Mouse (Mus musculus): ENCODE measurements around the gene Tshr. TPM values are rescaled to one million over a fixed set of nuclear protein-coding genes. Genes with fewer than 3 reads are reported as not detected.
"Not testable (repeated sequence)": the region's sequence is repeated elsewhere in the genome, so short reads cannot be mapped to it uniquely, and the experiment has no call there.

The Tshr gene
- 1 to 10 TPM in 1 of 2 experiments, under 1 TPM in 1; 0.36 to 2.1 TPM for total RNA-seq (2021)
- long read RNA-seq, experiment 1, partial matches to known transcripts: 0 of 1 reads
- long read RNA-seq, experiment 1, other reads (novel, unspliced or antisense): 1 of 1 reads
- long read RNA-seq, experiment 2, full-length matches to known transcripts: 1 of 2 reads
- long read RNA-seq, experiment 2, partial matches to known transcripts: 0 of 2 reads
- long read RNA-seq, experiment 2, other reads (novel, unspliced or antisense): 1 of 2 reads

DNA sequence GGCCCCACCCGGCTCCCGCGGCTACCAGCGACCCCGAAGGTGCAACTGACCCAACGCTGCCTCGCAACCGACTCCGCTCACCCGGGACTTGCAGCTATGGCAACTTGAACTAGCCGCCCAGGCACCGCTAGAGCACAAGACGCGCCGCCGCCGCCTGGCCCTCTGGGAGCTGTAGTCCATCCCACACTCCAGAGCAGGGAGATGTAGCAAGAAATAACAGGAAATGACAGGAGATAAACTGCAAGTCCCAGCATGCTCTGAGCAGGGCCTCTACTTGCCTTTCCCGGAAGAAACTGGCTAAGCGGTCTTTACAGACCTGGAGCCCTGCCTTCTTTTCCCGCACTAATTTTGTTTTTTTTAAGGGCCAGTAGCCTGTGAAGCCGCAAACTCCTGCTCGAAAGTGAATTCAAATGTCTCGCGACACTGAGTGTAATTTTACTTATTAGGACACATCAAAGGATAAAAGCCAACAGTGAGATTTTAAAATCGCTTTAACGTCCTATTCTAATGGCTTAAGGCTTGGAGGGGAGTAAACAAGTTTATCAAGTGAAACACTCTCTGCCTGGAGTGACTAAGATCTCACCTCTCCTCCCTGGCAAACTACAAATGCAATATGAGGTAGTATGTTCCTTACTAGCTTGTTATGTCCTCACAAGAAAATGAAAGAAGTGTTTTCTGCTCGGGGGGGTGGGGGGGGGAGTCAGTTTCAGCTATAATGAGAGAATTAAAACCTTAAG lies at the start of gene Tshr, which contains the start of gene Cep128:
TSS of gene Tshr (plus strand) at position 283 of the 737 bp plus-strand sequence.
TSS of gene Cep128 (minus strand) at position 129 of the 737 bp plus-strand sequence.
- peak; percentile 92 for DNase-seq

DNA sequence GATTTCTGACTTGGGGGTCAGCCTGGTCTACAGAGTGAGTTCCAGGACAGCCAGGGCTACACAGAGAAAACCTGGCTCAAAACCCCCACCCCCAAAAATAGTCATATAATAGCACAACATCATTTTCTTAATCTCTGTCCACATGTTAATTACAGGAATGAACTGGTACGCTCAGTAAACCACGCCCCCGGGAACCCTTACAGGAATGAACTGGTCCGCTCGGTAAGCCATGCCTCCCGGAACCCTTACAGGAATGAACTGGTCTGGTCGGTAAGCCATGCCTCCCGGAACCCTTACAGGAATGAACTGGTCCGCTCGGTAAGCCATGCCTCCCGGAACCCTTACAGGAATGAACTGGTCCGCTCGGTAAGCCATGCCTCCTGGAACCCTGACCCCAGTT lies 45.7 kb upstream of the Tshr start:
- DNase-seq: not testable (repeated sequence)

GRCm38 (mm10) chr12:91353783-91354182 lies 30.6 kb upstream of the Tshr start:
- no peak for DNase-seq

DNA sequence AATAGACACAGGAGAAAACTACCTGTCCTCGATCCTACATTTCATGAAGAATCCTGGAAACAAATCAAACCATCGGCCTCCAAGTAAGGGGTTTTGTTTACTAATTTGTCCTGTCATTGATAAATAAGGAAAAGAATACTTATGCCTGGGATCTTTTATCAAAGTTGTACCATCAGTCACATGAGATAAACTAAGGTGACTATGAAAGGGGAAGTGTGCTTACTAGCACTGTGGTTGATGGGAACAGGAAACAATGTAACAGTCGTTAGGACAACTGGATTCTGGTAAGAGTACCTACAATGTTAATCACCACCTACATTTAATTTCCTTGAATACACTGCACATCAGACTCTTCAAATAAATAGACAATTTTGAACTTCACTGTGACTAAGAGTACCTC lies 15.2 kb upstream of the Tshr start:
- no peak for DNase-seq

- DNase-seq: no peak
Observed at GRCm38 (mm10) chr12:91383516-91384264, 673 bp upstream of the Tshr start.

DNA sequence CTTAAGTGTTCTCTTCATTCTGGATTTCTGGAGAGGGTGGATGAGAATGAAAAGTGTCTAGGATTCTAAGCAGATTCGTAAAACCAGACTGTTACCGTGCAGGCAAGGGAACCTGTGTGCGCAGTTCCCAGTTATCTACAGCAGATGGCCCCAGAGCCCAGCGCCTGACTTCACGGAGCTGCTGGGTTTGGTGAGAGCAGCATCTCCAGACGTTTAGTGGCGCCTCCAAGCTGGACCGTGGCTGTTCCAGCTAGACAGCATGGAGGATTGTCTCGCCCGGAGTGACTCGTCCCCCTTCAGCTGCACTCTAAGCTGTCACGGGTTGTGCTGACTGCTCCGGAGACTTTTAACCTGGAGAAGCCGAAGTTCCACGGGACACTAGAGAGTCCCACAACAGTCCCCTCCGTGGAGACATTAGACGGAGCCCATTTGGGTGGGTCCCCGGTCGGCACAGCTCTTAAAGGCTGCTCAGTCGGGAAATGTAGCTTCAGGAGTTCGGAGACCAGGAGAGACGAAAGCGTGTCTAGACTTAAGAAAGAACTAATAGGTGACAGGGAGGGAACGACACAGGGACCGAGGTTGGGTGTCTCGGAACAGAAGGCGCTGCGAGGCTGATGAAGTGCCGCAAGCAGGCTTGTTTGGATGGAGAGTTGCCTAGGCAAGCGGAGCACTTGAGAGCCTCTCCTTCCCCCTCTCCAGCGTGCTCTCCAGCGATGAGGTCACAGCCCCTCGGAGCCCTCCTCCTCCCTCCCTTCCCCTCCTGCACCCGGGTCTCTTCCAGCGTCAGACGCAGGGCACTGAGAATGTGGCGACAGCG lies 16.1 kb downstream of the Tshr start:
- peak; percentile 33 for DNase-seq

DNA sequence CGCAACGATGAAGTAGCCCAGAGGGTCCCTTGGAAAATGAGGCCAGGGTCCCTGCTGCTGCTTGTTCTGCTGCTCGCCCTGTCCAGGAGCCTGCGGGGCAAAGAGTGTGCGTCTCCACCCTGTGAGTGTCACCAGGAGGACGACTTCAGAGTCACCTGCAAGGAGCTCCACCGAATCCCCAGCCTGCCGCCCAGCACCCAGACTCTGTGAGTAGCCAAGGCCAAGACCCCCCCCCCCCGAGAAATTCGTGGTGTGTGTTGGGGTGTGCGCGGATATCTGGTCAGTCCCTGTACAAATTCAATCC lies 16.6 kb downstream of the Tshr start:
- DNase-seq: no peak

DNA sequence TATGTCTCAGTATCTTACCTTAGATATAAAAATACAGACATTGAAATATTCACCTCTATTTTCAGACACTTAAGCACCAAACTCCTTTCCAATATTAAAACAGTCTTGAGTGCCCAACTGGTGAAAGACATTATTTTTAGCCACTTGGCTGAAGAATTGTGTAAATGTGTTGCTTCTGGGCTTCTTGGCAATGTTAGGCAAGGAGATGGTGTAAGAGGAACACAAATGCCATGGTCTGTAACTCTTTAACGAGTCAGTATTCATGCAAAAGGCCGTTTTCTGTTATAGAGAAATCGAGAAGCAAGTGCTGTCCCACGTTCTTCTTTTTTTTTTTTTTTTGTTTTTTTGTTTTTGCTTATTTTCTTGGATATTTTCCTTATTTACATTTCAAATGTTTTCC lies 25.9 kb downstream of the Tshr start:
- DNase-seq: no peak

DNA sequence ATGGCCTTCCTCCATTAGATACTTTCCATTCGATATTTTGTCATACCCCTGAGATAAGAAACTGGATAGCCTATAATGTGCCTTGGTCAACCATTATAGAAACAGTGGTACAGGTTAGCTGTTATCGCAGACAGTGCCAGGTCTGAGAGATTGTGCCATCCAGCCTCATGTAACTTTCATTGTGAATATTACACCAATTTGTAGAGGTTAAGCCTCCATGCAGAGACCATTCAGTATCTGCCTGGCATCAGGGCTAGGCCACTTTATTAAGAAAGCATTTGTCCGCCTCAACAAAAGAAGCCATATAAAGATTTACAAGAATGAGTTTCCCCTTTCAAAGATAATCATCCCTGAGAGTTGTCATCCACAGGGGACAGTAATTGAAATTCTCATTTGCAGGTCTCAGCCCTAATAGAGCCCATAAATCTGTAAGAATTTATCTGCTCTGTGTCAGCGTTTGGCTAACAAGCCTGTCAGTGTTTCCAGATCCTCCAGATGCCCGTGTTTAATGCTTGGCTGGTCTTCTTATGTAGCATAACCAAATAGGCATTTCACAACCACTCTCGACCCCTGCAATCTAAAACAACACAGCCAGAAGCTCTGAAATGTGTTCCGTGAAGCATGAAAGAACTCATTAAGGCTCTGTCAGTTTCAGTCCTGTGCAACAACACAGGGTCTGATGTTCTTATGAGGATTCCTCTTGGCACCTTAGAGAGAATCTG lies 28.3 kb downstream of the Tshr start:
- no peak for DNase-seq

DNA sequence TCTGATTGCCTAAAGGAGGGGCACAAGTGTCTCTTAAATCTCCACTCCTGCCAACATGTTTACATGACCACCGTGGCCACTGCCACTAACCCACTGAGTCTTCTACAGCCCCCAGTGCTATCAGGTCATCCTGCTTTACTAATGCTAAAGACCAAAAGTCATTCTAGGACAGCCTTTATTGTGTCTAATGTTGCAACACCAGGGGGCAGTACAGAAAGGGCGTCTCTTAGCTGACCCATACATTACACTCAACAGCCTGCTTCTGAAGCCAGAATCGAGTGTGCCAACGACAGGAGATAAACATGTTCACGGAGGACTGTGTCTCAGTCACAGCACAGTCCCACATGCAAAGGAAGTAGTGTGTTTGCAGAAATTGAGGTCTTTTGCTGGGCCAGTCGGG lies 30.7 kb downstream of the Tshr start:
- DNase-seq: no peak

DNA sequence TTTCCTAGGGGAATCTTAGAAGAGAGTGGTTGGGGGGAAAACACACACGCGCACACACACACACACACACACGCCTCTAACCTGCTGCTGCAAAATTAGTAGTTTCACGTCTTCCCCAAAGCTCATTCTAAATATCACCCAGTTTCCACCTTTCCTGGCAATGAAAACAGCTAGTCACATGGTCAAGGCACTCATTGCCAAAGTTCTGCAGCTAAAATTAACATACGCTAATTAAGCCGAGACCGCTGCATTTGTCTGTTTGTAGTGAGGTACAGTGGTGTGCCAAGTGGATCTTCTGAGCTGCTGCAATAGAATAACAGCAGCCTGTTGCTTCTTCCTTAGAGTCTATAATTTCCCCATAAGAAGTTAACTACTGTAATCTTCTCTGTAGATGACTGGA lies 32.5 kb downstream of the Tshr start:
- no peak for DNase-seq

- DNase-seq: no peak
Observed at GRCm38 (mm10) chr12:91418791-91419190, 34.4 kb downstream of the Tshr start.

GRCm38 (mm10) chr12:91421272-91421671 lies 36.9 kb downstream of the Tshr start:
- no peak for DNase-seq

DNA sequence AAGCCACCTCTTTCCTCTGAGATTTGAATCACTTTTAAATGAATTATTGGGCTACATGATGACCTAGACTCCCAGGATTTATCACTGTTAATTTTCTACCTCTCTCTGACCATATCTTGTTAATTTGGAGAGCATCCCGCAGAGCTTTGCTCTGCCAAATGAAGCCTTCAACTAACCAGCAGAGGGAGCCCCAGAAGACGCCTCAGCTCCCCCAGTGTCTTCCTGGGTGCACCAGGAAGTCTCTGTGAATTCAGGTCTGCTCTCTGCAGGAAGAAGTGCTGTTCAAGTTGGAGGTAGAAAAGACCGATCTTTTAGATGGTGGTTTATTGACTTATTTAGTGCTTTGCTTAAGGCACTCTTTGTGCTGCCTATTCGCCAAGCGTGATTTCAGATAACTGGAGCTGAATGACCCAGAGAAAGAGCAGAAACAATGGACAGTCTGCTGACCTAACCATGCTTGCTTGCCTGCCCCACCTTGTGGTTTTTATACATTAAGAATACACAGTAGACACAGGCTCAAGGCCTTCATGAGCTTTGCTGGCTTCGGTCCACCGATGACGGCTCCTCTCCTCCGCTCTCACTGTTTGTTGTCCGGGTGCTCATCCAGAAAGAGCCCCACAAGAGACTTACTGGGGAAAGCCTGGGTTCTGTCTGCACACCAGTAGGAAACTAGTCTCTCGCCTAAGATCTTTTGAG lies 38.9 kb downstream of the Tshr start:
- DNase-seq: no peak

GRCm38 (mm10) chr12:91426499-91426898 lies 42.1 kb downstream of the Tshr start:
- no peak for DNase-seq

DNA sequence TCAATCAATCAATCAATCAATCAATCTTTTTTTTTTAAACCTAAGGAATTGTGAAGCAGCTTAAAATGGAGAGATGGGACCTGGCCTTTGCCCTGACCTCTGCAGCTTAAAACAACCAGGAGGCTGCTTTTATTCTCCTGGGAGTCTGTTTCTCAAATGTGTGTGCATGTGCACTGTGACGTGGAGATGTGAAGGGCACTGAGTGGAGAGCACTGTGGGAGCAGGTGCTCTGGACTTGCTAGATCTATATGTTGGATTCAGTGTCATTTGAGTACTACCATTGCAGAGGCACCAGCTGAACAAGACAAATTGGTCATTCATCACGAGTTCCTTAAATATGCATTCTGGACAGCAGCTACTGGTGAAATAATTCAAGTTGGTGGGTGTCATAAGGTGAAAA lies 42.8 kb downstream of the Tshr start:
- no peak for DNase-seq

GRCm38 (mm10) chr12:91482195-91482733 lies 97.9 kb downstream of the Tshr start:
- no peak for DNase-seq

- DNase-seq: no peak
Observed at GRCm38 (mm10) chr12:91486342-91486741, 102.0 kb downstream of the Tshr start.

DNA sequence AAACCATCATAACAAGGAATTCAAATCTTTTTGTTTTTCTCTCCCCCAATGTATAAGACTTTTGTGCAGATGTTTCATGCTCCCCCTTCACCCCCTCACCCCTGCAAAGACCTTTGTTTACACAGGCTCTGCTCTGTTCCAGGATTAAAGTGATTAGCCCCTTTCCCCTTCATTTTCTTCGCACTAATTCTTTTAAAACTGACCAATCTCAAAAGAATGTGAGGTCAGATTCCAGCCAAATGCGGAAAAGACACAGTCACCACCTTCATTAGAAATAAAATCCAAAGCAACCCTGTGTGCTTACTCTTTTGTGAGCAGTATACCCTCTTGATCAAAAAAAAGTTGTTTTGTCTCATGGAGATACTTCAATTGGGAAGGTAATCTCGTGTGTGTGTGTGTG lies 104.0 kb downstream of the Tshr start:
- no peak for DNase-seq

DNA sequence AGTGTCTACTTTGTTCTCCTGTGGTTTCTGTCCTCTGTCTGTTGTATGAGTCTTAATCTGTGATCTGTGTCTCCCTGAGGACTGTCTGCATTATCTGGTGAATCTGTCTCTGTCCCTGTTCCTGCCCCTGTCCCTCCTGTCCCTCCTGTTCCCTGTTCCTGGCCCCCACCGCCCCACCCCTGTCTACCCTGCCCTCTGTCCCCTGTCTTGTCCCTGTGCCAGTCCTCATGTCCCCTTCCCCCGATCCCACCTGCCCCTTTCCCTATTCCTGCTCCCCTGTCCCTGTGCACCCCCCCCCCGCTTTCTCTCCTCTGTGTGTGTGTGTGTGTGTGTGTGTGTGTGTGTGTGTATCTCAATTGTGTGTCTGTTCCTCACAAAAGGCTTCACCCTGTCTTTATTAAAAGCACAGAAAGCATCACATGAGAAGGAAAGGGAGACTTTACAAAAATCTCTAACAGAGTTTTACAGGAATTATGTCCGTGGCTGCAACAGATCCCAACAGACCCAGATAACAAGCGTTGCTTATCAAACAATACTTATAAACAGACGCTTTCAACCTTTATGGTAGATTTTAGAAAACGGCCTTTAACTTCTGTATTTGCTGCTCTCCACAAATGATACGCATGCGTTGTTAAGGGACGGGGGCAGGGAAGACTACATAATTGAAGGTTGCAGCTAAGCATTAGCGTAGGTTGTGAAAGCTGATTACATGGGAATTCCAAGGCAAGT lies 111.3 kb downstream of the Tshr start:
- DNase-seq: no peak
